Mouse (Mus musculus): ENCODE data around the gene Mus81. TPM values are rescaled to one million over a fixed set of nuclear protein-coding genes. Genes with fewer than 3 reads are reported as not detected.
A peak's percentile ranks its signal among the peaks of the same experiment; 100 is the strongest.
"Not testable (repeated sequence)": the region's sequence is repeated elsewhere in the genome, so short reads cannot be mapped to it uniquely, and the experiment has no call there.

The Mus81 gene
- 10 to 100 TPM; 34.3 to 39.7 TPM for polyA plus RNA-seq (2017; shearing (Covaris generic))

- ATAC-seq = peak; percentile 34
These were observed at the start of gene Mus81 for GRCm38 (mm10) chr19:5487768-5488550. Mus81 (minus strand) TSS chr19:5488402.

GRCm38 (mm10) chr19:5532520-5532919 lies 44.3 kb upstream of the Mus81 start:
- peak; percentile 89 for ATAC-seq

GRCm38 (mm10) chr19:5530138-5530524 lies 41.9 kb upstream of the Mus81 start:
- no peak for ATAC-seq

- ATAC-seq = peak; percentile 53
These were observed 41.3 kb upstream of the Mus81 start for GRCm38 (mm10) chr19:5529325-5530137.

GRCm38 (mm10) chr19:5525204-5525603 lies 37.0 kb upstream of the Mus81 start:
- ATAC-seq = no peak

GRCm38 (mm10) chr19:5518721-5519120 lies 30.5 kb upstream of the Mus81 start:
- ATAC-seq = no peak

GRCm38 (mm10) chr19:5516906-5517505 lies 28.8 kb upstream of the Mus81 start:
- no peak for ATAC-seq

- no peak for ATAC-seq
These were observed 27.9 kb upstream of the Mus81 start for GRCm38 (mm10) chr19:5515840-5516777.

GRCm38 (mm10) chr19:5513005-5513349 lies 24.8 kb upstream of the Mus81 start:
- no peak for ATAC-seq

GRCm38 (mm10) chr19:5512091-5513004 lies 24.1 kb upstream of the Mus81 start:
- ATAC-seq = no peak

- no peak for ATAC-seq
These were observed 23.0 kb upstream of the Mus81 start for GRCm38 (mm10) chr19:5511074-5511632.

- peak; percentile 97 for ATAC-seq
These were observed 22.1 kb upstream of the Mus81 start, which contains the start of gene Snx32 for GRCm38 (mm10) chr19:5510031-5511026. Snx32 (minus strand) TSS chr19:5510538.

GRCm38 (mm10) chr19:5503687-5504086 lies 15.5 kb upstream of the Mus81 start, which contains the start of gene 1700020D05Rik:
1700020D05Rik (minus strand) TSS chr19:5503787.
- ATAC-seq = no peak

- ATAC-seq = no peak
These were observed 12.2 kb upstream of the Mus81 start for GRCm38 (mm10) chr19:5500330-5500875.

GRCm38 (mm10) chr19:5496052-5496370 lies 7.8 kb upstream of the Mus81 start:
- ATAC-seq = no peak

GRCm38 (mm10) chr19:5495353-5496051 lies 7.3 kb upstream of the Mus81 start:
- ATAC-seq = no peak

- ATAC-seq = no peak
These were observed 6.1 kb upstream of the Mus81 start for GRCm38 (mm10) chr19:5494314-5494713.

GRCm38 (mm10) chr19:5493301-5493721 lies 5.1 kb upstream of the Mus81 start:
- ATAC-seq = not testable (repeated sequence)
